Mouse (Mus musculus) cerebellum, adult 9-11 months (tissue): Measurements from ENCODE around the gene Zmynd19.

ENCODE experiments used
- DNase-seq: peaks from one replicate; pipeline ENCODE4 v3.0.0; 2022

Zmynd19 gene

GRCm38 (mm10) chr2:24949421-24950188 lies at the start of gene Zmynd19:
TSS of gene Zmynd19 (plus strand) at chr2:24949792.
- DNase-seq: peak; percentile 97

GRCm38 (mm10) chr2:24901055-24901454 lies 48.5 kb upstream of the Zmynd19 start:
- DNase-seq: no peak

- no peak for DNase-seq
Observed at GRCm38 (mm10) chr2:24902999-24903398, 46.6 kb upstream of the Zmynd19 start.

- DNase-seq: no peak
Observed at GRCm38 (mm10) chr2:24904823-24905652, 44.6 kb upstream of the Zmynd19 start.

GRCm38 (mm10) chr2:24905653-24906155 lies 43.9 kb upstream of the Zmynd19 start:
- no peak for DNase-seq

- DNase-seq: no peak
Observed at GRCm38 (mm10) chr2:24910481-24910880, 39.1 kb upstream of the Zmynd19 start.

GRCm38 (mm10) chr2:24912189-24912588 lies 37.4 kb upstream of the Zmynd19 start:
- DNase-seq: no peak

GRCm38 (mm10) chr2:24912589-24912988 lies 37.0 kb upstream of the Zmynd19 start:
- DNase-seq: no peak

- no peak for DNase-seq
Observed at GRCm38 (mm10) chr2:24914762-24915161, 34.8 kb upstream of the Zmynd19 start.

GRCm38 (mm10) chr2:24918930-24919838 lies 30.4 kb upstream of the Zmynd19 start, which contains the start of gene Ehmt1:
TSS of gene Ehmt1 (minus strand) at chr2:24919614.
- DNase-seq: peak; percentile 96

- no peak for DNase-seq
Observed at GRCm38 (mm10) chr2:24919839-24920175, 29.8 kb upstream of the Zmynd19 start.

GRCm38 (mm10) chr2:24923561-24923960 lies 26.0 kb upstream of the Zmynd19 start:
- DNase-seq: no peak

GRCm38 (mm10) chr2:24925284-24925683 lies 24.3 kb upstream of the Zmynd19 start:
- no peak for DNase-seq

- DNase-seq: no peak
Observed at GRCm38 (mm10) chr2:24926345-24926964, 23.1 kb upstream of the Zmynd19 start.

GRCm38 (mm10) chr2:24926965-24927358 lies 22.6 kb upstream of the Zmynd19 start:
- DNase-seq: no peak

- DNase-seq: peak; percentile 67
Observed at GRCm38 (mm10) chr2:24927810-24928479, 21.6 kb upstream of the Zmynd19 start.

GRCm38 (mm10) chr2:24929119-24929518 lies 20.5 kb upstream of the Zmynd19 start:
- DNase-seq: no peak

GRCm38 (mm10) chr2:24929593-24929992 lies 20.0 kb upstream of the Zmynd19 start:
- DNase-seq: no peak

GRCm38 (mm10) chr2:24934441-24934963 lies 15.1 kb upstream of the Zmynd19 start:
- peak; percentile 77 for DNase-seq

GRCm38 (mm10) chr2:24935057-24935796 lies 14.4 kb upstream of the Zmynd19 start, which contains the start of gene Arrdc1:
TSS of gene Arrdc1 (minus strand) at chr2:24935252.
- DNase-seq: peak; percentile 92

GRCm38 (mm10) chr2:24942092-24942491 lies 7.5 kb upstream of the Zmynd19 start:
- DNase-seq: no peak
